Mouse (Mus musculus) right cerebral cortex, adult 2 months (tissue): ENCODE measurements around the gene Fblim1.
A peak's percentile ranks its signal among the peaks of the same experiment; 100 is the strongest.

Experiments used
- DNase-seq, 2 experiments: peaks; one replicate each; pipeline ENCODE4 v3.0.0; 2021 to 2022; ENCODE audit warnings: low spot score in 2 of 2

Gene Fblim1

GRCm38 (mm10) chr4:141624983-141625773 is 19.3 kb upstream of the Fblim1 start:
- DNase-seq: peak in 1 of 2 experiments; percentile 42

GRCm38 (mm10) chr4:141624134-141624533 is 18.2 kb upstream of the Fblim1 start:
- DNase-seq: no peak

- no peak for DNase-seq
Measured at GRCm38 (mm10) chr4:141623666-141624065, 17.8 kb upstream of the Fblim1 start, which contains the start of gene Slc25a34. Slc25a34 (minus strand) TSS chr4:141623821.

GRCm38 (mm10) chr4:141623037-141623436 is 17.1 kb upstream of the Fblim1 start:
- no peak for DNase-seq

GRCm38 (mm10) chr4:141622580-141622979 is 16.7 kb upstream of the Fblim1 start:
- DNase-seq: no peak

- no peak for DNase-seq
Measured at GRCm38 (mm10) chr4:141622091-141622490, 16.2 kb upstream of the Fblim1 start.

- no peak for DNase-seq
Measured at GRCm38 (mm10) chr4:141621297-141621696, 15.4 kb upstream of the Fblim1 start.

GRCm38 (mm10) chr4:141619299-141619883 is 13.5 kb upstream of the Fblim1 start:
- no peak for DNase-seq

GRCm38 (mm10) chr4:141618565-141619243 is 12.8 kb upstream of the Fblim1 start, which contains the start of gene Tmem82:
Tmem82 (minus strand) TSS chr4:141618633.
- peak; percentile 44 to 51 for DNase-seq

- no peak for DNase-seq
Measured at GRCm38 (mm10) chr4:141617863-141618564, 12.1 kb upstream of the Fblim1 start.

- peak; percentile 43 to 51 for DNase-seq
Measured at GRCm38 (mm10) chr4:141617299-141617698, 11.4 kb upstream of the Fblim1 start.

GRCm38 (mm10) chr4:141616811-141617210 is 10.9 kb upstream of the Fblim1 start:
- DNase-seq: no peak

GRCm38 (mm10) chr4:141614946-141615345 is 9.1 kb upstream of the Fblim1 start:
- no peak for DNase-seq

- DNase-seq: no peak
Measured at GRCm38 (mm10) chr4:141609538-141609937, 3.6 kb upstream of the Fblim1 start.

- no peak for DNase-seq
Measured at GRCm38 (mm10) chr4:141605421-141605820, 475 bp downstream of the Fblim1 start.

- DNase-seq: no peak
Measured at GRCm38 (mm10) chr4:141604493-141604892, 1.4 kb downstream of the Fblim1 start.

GRCm38 (mm10) chr4:141603921-141604320 is 2.0 kb downstream of the Fblim1 start:
- DNase-seq: no peak

- DNase-seq: no peak
Measured at GRCm38 (mm10) chr4:141602523-141603223, 3.2 kb downstream of the Fblim1 start.

- no peak for DNase-seq
Measured at GRCm38 (mm10) chr4:141601148-141601862, 4.6 kb downstream of the Fblim1 start.

- no peak for DNase-seq
Measured at GRCm38 (mm10) chr4:141600364-141600763, 5.5 kb downstream of the Fblim1 start.
